Mouse (Mus musculus) cerebellum, adult 2 months (tissue): ENCODE measurements around the gene Slit1.

Source experiments
- CTCF ChIP-seq: fragments of 200-500 bp; IDR thresholded peaks from 2 replicates; pipeline ENCODE4 v1.5.1; 2011; ENCODE audit warnings: low read depth, mild to moderate bottlenecking, control low read depth, low read length, moderate library complexity, borderline replicate concordance; ENCODE audit not compliant: insufficient read depth
- POLR2A ChIP-seq: fragments of 200-500 bp; IDR thresholded peaks from 2 replicates; pipeline ENCODE4 v1.6.1; 2011; ENCODE audit warnings: low read length, control low read depth, borderline replicate concordance; ENCODE audit not compliant: insufficient read depth

DNA sequence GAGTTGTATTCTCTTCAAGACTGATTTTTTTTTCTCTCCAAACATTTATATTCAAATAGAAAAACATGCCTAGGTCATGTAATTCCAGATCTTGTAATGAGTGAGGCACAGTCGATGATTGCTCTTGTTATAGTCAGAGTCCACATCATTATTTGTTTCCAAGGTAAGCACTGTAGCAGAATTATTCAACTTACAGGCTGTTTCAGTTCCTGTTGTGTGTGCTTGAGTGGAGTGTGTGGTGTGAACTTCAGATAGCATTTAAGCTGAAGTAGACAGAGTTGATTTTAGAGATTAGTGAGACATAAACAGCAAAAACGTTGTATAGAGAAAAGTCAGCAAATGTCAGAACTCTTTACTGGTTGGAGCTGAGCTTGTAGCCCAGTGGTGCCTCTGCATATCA, 174.7 kb downstream of the Slit1 start:
- TF ChIP-seq POLR2A: no peak
- no peak for TF ChIP-seq CTCF
